Comparison of ENCODE assay signal across 22 mouse cellular contexts in genomic region chr6:100424181-100424580, GRCm38 (mm10).
"Had no signal": no experiment of that assay in that cellular context is flagged by ENCODE, and none has a peak within 500 bp of the region (broad histone marks: within the 10 kb centered on the region; RNA-seq: fewer than 3 reads in every experiment).

No protein-coding gene starts in this region.

- H3K27ac ChIP-seq: gastrocnemius, adult 2 months; heart, embryonic 10.5 days; hindbrain, embryonic 10.5 days; hindbrain, embryonic 12.5 days; hindbrain, embryonic 15.5 days; hindbrain, postnatal 0 days; kidney, embryonic 15.5 days; kidney, postnatal 0 days; limb, embryonic 13.5 days; limb, embryonic 15.5 days; liver, embryonic 12.5 days; liver, embryonic 14.5 days had no signal

- H3K9ac ChIP-seq: heart, embryonic 12.5 days; hindbrain, embryonic 12.5 days; hindbrain, embryonic 15.5 days; kidney, embryonic 15.5 days; limb, embryonic 13.5 days; limb, embryonic 15.5 days; liver, embryonic 12.5 days; liver, embryonic 14.5 days had no signal

- H3K4me3 ChIP-seq: heart, embryonic 10.5 days; heart, embryonic 12.5 days; hindbrain, embryonic 10.5 days; hindbrain, embryonic 12.5 days; hindbrain, embryonic 15.5 days; kidney, embryonic 15.5 days; limb, embryonic 13.5 days; limb, embryonic 15.5 days; liver, embryonic 12.5 days had no signal

- H3K9me3 ChIP-seq: heart, embryonic 10.5 days; heart, embryonic 12.5 days; hindbrain, embryonic 10.5 days; hindbrain, embryonic 12.5 days; hindbrain, embryonic 15.5 days; kidney, embryonic 15.5 days; limb, embryonic 13.5 days; limb, embryonic 15.5 days; liver, embryonic 12.5 days had no signal

- H3K27me3 ChIP-seq: limb, embryonic 15.5 days had no signal

- H3K4me2 ChIP-seq: heart, embryonic 12.5 days; hindbrain, embryonic 12.5 days; hindbrain, embryonic 15.5 days; kidney, embryonic 15.5 days; limb, embryonic 13.5 days; limb, embryonic 15.5 days; liver, embryonic 12.5 days had no signal

- ATAC-seq: hindbrain, postnatal 0 days; liver, embryonic 12.5 days had no signal

- DNase-seq: gastrocnemius, postnatal 10 days; gastrocnemius, postnatal 25 days; heart, postnatal 4 days; kidney, adult 11 months; kidney, adult 2 months; kidney, adult 9 months; kidney, postnatal 36 days; layer of hippocampus, adult 9-11 months; left cerebral cortex, postnatal 4 days had no signal

- H3K36me3 ChIP-seq: heart, embryonic 10.5 days; heart, embryonic 12.5 days; hindbrain, embryonic 10.5 days; hindbrain, embryonic 12.5 days; hindbrain, embryonic 15.5 days; kidney, embryonic 15.5 days; limb, embryonic 13.5 days; limb, embryonic 15.5 days; liver, embryonic 12.5 days had no signal
